Mouse (Mus musculus) gastrocnemius, adult 2 months (tissue): ENCODE data around the gene E330009J07Rik. TPM values are rescaled to one million over a fixed set of nuclear protein-coding genes. Genes with fewer than 3 reads are reported as not detected.

Experiments
- DNase-seq: peaks from one replicate; pipeline ENCODE4 v3.0.0; 2022
- H3K27ac ChIP-seq: fragments of 200-600 bp; 2 replicates; pipeline ENCODE4 v1.8.1; 2022; ENCODE audit warnings: mild to moderate bottlenecking
- H3K4me3 ChIP-seq: fragments of 200-600 bp; 2 replicates; pipeline ENCODE4 v1.8.1; 2022; ENCODE audit warnings: mild to moderate bottlenecking, moderate library complexity
- CTCF ChIP-seq: fragments of 200-600 bp; IDR thresholded peaks from 2 replicates; pipeline ENCODE4 v1.8.1; 2022; ENCODE audit warnings: antibody characterized with exemption, mild to moderate bottlenecking, moderate library complexity
- intact Hi-C: fragments of 180-260 bp; cut with DNase I; formaldehyde crosslinking; loops from one replicate; pipeline ENCODE4 v1.15.1; 2025
- total RNA-seq, 2 experiments: library from RNA; stranded (reverse); gene quantifications; 2 replicates each; pipeline ENCODE4 v1.2.3; 2021

The E330009J07Rik gene
- total RNA-seq, 2 experiments from 2014 or later, result 0.98 to 1.2 TPM

DNA sequence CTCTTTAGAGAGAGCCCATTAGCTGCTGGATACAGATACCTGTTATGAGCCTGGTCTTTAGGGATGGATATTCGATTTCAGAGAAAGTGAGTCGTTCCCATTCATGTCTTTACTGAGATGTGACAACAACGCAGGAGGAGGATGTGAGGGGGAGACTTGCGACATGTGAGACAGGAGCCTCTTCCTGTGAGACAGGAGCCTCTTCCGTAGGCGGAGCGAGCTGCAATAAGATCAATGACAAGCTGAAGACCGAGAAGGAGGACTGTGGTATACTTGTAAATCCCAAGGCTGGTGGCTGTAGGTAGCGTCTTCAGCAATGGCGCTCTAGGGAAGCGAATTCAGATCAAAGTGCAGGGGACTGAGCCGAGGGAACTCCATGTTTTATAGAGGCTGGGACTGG, 3.8 kb upstream of the E330009J07Rik start:
- no peak for DNase-seq
- TF ChIP-seq CTCF, result no peak
- intact Hi-C loops, result no loop called here
- H3K4me3 ChIP-seq, result no peak overlapping the region
- H3K27ac ChIP-seq, result no peak overlapping the region

DNA sequence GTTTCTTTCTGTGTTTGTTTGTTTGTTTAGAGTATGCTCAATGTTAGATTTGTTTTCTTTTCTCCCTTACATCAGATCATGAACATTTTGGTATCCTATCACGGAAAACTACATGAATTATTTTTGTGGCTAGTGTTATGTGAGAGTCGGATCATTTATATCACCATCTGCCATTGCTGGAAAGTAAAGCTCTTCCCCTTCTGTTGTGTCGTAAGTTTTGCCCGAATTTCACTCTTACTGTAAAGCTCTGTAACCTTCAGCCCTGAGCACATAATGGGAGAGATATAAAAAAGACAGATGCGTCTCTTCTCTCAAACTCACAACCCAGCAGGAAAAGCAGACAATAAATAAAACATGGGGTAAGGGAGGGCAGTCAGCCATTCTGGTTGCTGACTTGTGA, 3.0 kb upstream of the E330009J07Rik start, which contains the start of gene Wee2:
Gene Wee2 (plus strand): TSS at position 153 of the 400 bp plus-strand sequence.
- no peak for TF ChIP-seq CTCF
- Histone ChIP-seq H3K4me3 (no peak within 1 kb of the TSS), H3K27ac (no peak within 1 kb of the TSS)
- DNase-seq, result no peak
- intact Hi-C loops, result no loop called here

DNA sequence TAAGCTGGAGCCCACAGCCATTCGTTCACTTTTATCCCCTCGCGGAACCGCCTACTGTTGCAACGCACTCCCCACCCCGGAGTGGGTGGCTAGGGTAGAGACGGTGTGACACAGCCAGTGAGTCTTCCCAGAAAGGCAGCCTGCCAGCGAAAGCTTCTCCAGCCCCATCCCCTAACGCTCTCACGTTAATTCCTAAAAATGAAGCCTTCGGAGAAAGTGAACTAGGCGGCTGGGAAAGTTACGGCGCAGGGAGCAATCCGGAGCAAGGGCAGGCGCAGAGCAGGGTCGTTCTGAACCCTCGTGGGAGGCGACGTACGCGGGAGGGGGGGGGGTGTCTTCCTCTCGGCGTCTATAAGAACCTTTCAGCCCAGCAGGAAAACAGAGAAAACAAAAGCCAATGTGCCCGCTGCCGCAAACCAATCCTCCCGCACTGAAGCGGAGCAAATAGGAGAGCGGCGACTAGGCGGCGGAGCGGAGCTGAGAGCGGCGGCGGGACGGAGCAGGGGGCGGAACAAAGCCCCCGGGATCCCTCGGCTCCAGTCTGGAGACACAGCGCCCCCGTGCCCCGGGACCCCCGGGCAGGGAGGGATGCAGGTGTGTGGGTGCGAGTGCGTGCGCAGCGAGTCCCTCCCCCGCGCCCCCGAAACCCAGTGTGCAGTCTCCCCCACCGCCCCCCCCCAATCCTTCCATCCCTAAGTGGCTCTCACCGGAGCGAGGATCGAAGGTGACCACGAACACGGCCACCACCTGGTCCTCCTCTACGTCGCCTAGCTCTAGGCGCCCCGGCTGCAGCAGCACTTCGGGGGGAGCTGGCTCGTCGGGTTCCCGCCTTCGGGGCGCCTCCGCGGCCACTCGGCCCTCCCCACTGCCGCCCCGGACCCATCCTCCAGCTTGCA, 536 bp downstream of the E330009J07Rik start:
- Histone ChIP-seq H3K4me3 (peak overlapping the region; percentile 83), H3K27ac (peak overlapping the region; percentile 83)
- peak; percentile 55 for DNase-seq
- intact Hi-C loops, result no loop called here
- TF ChIP-seq CTCF, result no peak

DNA sequence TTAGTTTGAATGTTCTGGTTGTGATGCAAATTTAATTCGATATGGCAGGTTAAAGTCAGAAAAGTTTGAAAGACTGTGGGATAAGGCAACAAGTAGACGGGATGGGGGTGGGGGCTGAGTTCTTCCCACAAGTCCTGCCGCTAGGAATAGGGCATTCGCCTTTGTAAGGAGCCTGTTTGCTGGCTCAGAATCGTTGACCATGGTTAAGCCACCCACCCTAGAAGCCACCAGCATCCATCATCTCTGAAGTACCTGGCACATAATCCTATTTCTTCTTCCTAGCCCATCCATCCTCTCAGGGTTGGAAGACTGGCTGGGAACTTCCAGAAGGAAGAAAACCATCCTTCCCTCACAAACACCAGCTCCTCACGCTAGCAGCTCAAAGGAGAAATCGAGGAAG, 1.2 kb downstream of the E330009J07Rik start:
- Histone ChIP-seq H3K4me3 (peak overlapping the region; percentile 83), H3K27ac (no peak overlapping the region)
- TF ChIP-seq CTCF, result no peak
- intact Hi-C loops, result no loop called here
- no peak for DNase-seq

DNA sequence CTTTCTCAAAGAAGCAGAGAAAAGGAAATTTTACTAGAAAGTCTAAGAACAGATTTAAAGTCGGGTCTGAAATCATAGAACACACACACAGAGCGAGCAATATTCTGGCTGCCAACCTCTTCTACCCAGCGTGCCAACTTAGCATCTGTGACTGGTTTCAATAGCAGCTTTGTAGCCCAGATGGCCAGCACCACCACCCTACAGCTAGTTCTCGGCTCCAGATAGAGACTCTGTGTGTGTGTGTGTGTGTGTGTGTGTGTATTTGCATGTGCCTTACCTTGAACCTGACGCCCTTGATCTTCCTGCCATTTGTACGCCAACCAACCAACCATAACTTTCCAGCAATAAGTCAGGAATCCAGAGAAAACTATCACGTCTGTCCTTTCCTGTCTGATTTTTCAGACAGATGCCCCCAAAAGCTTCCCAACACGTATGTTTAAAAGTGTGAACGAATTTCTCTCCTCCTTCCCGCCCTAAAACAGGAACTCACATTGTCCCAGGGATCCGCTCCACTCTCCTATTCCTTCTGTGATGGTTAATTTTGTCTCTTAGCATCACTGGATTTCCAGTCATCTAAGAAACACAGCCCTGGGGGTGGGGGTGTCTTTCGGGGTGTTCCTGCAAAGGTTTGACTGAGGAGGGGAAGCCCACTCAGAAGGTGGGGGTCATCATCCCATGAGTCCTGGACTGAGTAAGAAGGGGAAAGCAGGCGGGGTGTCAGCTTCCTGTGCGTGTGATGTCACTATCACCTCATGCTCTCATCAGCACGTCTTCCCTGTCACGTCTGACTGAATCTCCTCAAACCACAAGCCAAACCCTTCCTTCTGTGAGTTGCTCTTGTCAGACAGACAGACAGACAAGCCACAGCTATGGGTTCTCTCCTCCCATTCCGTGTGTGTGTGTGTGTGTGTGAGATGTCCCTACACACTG, 3.3 kb downstream of the E330009J07Rik start:
- H3K27ac ChIP-seq, result no peak overlapping the region
- no peak for DNase-seq
- no peak overlapping the region for H3K4me3 ChIP-seq
- intact Hi-C loops, result no loop called here
- TF ChIP-seq CTCF, result no peak

DNA sequence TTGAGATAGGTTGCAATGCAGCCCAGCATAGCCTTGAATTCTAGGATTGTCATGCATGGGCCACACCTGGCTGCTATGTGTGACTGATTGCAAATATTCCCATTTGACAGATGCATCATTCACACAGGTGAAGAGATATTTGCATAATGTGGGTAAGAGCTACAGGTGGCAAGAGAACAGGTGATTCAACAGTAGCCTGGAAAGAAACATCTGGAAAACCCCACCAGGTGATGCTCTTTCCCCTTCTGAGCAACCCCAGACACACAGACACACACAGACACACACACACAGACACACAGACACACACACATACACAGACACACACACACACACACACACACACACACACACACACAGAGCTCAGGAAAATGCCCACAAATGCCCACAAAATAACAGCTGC, 4.1 kb downstream of the E330009J07Rik start:
- no peak for DNase-seq
- H3K4me3 ChIP-seq, result no peak overlapping the region

DNA sequence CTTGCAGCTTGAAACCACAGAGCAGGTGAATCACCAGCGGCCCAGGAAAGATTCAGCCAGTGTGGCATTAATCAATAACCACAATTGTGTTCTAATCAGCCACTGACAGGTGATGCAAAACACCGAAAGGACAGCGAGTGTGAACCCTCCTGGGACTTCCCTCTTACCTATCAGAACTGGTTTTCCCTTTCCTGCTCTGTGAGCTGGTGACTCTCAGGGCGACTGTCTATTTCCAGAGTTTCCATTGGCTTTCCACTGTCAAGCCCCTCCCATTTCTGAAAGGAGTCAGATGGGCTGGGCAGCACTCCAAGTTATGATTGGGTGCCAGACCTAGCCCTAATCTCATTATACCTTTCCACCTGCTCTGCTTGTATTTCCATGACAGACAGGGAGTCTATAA, 4.6 kb downstream of the E330009J07Rik start:
- no peak overlapping the region for H3K27ac ChIP-seq
- intact Hi-C loops, result no loop called here
- no peak for TF ChIP-seq CTCF
- no peak for DNase-seq
- H3K4me3 ChIP-seq, result no peak overlapping the region

More for the DNA sequence above, 4.1 kb downstream of the E330009J07Rik start:
- no peak for TF ChIP-seq CTCF
- intact Hi-C loops, result no loop called here
- no peak overlapping the region for H3K27ac ChIP-seq

DNA sequence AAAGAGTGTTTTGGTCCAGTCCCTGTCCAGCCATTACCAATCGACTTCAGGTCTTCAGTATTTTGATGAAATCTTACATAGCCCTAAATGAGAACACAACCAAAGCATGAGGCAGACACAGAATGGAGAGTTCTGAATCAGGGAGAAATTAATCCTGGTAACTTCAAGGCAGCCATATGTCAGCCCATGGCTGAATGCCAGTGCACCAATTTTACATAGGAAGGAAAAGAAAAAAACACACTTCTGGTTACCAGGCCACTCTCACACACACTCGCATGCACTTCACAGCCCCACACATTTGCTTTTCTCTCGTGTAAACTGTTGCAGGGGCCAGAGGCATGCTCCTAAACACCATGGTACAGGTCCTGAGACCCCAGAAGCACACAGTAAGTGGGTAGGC, 5.1 kb downstream of the E330009J07Rik start:
- no peak for TF ChIP-seq CTCF
- Histone ChIP-seq H3K27ac (no peak overlapping the region), H3K4me3 (no peak overlapping the region)
- intact Hi-C loops, result no loop called here
- no peak for DNase-seq

DNA sequence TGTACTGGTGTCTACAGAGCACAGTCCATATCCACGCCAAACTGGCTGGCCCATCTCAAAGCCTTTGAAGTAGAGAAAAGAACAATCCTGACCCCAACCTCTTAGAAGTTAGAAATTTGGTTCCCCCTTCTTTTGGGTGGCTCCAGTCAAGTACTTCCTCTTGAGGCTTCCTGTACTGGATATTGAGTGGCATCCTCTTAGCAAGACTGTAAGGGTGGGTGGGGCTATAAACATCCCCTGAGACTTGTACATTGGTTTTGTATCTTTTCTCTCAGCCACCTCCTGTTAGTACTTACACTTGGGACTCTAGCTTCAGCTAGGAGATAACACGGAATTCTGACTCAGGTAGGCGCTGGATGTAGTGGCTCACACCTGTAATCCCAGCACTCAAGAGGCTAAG, 5.7 kb downstream of the E330009J07Rik start:
- no peak for DNase-seq
- intact Hi-C loops, result no loop called here
- no peak for TF ChIP-seq CTCF
- H3K4me3 ChIP-seq, result no peak overlapping the region
- H3K27ac ChIP-seq, result no peak overlapping the region

DNA sequence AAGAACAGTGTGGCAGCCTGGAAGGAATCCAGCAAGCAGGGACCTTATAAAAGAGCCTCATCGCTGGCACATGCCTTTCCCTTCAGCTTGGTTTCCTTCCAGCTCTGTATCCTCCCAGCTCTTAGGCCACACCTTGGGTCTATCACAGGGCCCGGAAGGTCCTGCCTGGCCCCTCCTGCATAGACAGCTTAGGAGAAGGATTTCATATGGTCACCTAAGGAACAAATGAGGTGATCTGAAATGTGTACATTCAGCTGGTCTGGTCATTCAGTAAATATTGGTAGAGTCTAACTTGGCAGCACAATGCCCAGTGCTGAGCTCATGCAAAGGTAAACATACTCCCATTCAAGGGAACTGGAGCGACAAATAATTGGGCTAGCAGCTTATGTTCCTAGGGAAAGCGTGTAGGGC, 6.4 kb downstream of the E330009J07Rik start:
- Histone ChIP-seq H3K27ac (no peak overlapping the region), H3K4me3 (no peak overlapping the region)
- DNase-seq, result no peak
- TF ChIP-seq CTCF, result no peak
- intact Hi-C loops, result no loop called here

DNA sequence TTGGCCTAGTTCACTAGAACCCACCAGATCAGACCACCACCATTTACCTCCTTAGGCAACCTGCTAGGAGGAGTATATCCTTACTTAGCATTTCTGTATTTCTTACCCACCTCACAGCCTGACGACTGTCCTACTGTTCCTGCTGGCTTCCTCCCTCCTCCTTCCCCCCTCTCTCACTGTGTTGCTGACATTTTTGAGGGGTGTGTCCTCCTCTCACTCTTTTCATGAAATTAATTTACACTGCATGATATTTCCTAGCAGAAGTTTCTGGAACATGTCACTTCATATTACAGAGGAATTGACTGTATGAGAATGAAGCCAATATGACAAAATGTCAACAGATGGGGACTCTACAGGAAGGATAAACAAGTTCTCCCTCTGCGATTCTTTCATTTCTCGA, 7.2 kb downstream of the E330009J07Rik start:
- TF ChIP-seq CTCF, result no peak
- no peak overlapping the region for H3K4me3 ChIP-seq
- intact Hi-C loops, result no loop called here
- H3K27ac ChIP-seq, result no peak overlapping the region
- no peak for DNase-seq

DNA sequence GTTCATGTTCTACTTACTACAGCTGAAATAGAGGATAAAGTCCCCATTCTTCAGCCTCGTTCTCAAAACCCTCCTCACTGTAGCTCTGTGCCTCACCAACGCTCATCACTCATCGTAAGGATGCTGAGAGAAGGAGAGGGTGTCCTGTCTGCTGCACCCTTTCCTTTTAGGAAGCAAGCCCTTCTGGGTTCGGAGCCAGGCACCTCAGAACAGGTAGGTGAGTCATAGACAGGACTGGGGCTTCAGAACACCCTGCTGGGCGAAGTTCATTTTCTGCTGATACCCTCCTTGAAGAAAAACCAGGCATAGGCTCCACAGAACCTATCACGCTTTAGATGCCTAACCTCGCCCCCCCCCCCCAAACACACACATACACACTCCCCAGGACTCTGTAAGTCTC, 8.5 kb downstream of the E330009J07Rik start:
- intact Hi-C loops, result no loop called here
- no peak for TF ChIP-seq CTCF
- no peak for DNase-seq

DNA sequence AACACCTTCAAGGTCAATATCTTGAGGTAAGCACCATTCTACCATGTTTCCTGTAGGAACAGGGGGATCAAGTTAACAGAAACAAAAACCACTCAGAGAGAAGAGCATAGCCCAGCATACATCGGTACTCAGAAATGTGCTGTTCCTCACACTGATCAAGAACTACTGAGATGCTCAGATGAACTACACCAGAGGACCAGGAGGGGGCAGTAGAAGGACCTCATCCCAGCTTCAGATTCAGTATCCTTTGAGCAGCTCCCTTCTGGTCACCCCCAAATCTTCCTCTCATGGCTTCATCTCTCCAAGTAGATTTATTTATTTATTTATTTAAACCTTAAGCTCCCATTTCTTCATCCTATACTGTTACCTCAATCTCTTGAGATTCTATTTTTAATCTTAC, 12.2 kb downstream of the E330009J07Rik start:
- TF ChIP-seq CTCF, result peak; percentile 65
- Histone ChIP-seq H3K27ac (0 out of 2 replicates have a peak overlapping the region, but pooled peaks have one; percentile 17), H3K4me3 (no peak overlapping the region)
- DNase-seq, result no peak
- intact Hi-C loops, result no loop called here

More for the DNA sequence above, 8.5 kb downstream of the E330009J07Rik start:
- no peak overlapping the region for H3K4me3 ChIP-seq
- no peak overlapping the region for H3K27ac ChIP-seq
